In the genomic region with DNA sequence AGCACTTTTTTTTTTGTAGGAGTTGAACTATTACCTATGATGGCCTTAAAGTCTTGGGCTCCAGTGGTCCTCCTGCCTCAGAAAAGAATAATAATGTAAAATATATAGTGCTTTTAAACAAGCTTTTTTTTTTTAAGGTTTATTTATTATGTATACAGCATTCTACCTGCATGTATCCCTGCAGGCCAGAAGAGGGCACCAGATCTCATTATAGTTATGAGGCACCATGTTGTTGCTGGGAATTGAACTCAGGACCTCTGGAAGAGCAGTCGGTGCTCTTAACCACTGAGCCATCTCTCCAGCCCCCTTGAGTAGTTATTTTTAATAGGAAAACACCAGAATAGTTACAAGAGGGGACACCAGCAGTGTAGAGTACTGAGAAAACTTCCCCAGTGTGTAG, we compare ENCODE assay signal across 12 mouse cellular contexts. TPM values are rescaled to one million over a fixed set of nuclear protein-coding genes. Genes with fewer than 3 reads are reported as not detected.
DNase-seq lines count a peak whose midpoint lies in the region; ATAC-seq and TF ChIP-seq lines count a peak whose summit lies in the region.
"Had no signal": no experiment of that assay in that cellular context is flagged by ENCODE, and none has a peak within 500 bp of the region (broad histone marks: within the 10 kb centered on the region; RNA-seq: fewer than 3 reads in every experiment).

No protein-coding gene starts in this region.

- H3K27me3 ChIP-seq in kidney, postnatal 0 days (ENCODE audit: insufficient read depth, low read length), result no peaks in the 10 kb centered on the region
- no peaks in the 10 kb centered on the region for H3K27me3 ChIP-seq in hindbrain, embryonic 13.5 days
- H3K27me3 ChIP-seq: neural tube, embryonic 12.5 days; stomach, embryonic 15.5 days had no signal

- peak; percentile 62 for TF ChIP-seq CTCF in kidney, postnatal 0 days (IDR thresholded peaks at IDR 0.05; ENCODE audit: low read depth)

- no peak overlapping the region for H3K27ac ChIP-seq in kidney, postnatal 0 days
- peak overlapping the region; percentile 44 for H3K27ac ChIP-seq in hindbrain, embryonic 13.5 days
- H3K27ac ChIP-seq: neural tube, embryonic 12.5 days; stomach, embryonic 15.5 days had no signal

- no peak overlapping the region for H3K4me3 ChIP-seq in kidney, postnatal 0 days (replicated peaks; ENCODE audit: low read depth, low read length)
- H3K4me3 ChIP-seq in hindbrain, embryonic 13.5 days, result no peak overlapping the region
- H3K4me3 ChIP-seq: neural tube, embryonic 12.5 days; stomach, embryonic 15.5 days had no signal

- no peak overlapping the region for H3K4me2 ChIP-seq in kidney, postnatal 0 days (ENCODE audit: low read length)
- H3K4me2 ChIP-seq in hindbrain, embryonic 13.5 days, result no peak overlapping the region
- H3K4me2 ChIP-seq: neural tube, embryonic 12.5 days; stomach, embryonic 15.5 days had no signal

- no peaks in the 10 kb centered on the region for H3K9me3 ChIP-seq in kidney, postnatal 0 days (replicated peaks; ENCODE audit: low read length)
- no peaks in the 10 kb centered on the region for H3K9me3 ChIP-seq in hindbrain, embryonic 13.5 days
- H3K9me3 ChIP-seq: neural tube, embryonic 12.5 days; stomach, embryonic 15.5 days had no signal

- no peak overlapping the region for H3K9ac ChIP-seq in kidney, postnatal 0 days (ENCODE audit: low read depth, low read length)
- no peak overlapping the region for H3K9ac ChIP-seq in hindbrain, embryonic 13.5 days
- H3K9ac ChIP-seq: neural tube, embryonic 12.5 days; stomach, embryonic 15.5 days had no signal

- no peak for ATAC-seq in kidney, postnatal 0 days (replicated peaks; ENCODE audit: low FRiP score, low read depth)
- no peak for ATAC-seq in hindbrain, embryonic 13.5 days (ENCODE audit: low FRiP score)

- DNase-seq in kidney, postnatal 0 days (ENCODE audit: low spot score), result no peak
- no peak for DNase-seq in kidney, postnatal 4 days
- peak; percentile 46 for DNase-seq in thymus, postnatal 4 days
- DNase-seq in thymus, adult 18-20 months, result no peak
- DNase-seq in right cerebral cortex, postnatal 25 days, result no peak
- DNase-seq in frontal cortex, postnatal 25 days (ENCODE audit: low spot score in 2 of 2), result no peak
- DNase-seq: cerebellum, adult 9-10 months; kidney, postnatal 10 days had no signal

- no peaks in the 10 kb centered on the region for H3K36me3 ChIP-seq in kidney, postnatal 0 days (ENCODE audit: insufficient read depth, low read length)
- H3K36me3 ChIP-seq in hindbrain, embryonic 13.5 days, result no peaks in the 10 kb centered on the region
- H3K36me3 ChIP-seq: neural tube, embryonic 12.5 days; stomach, embryonic 15.5 days had no signal

- H3K4me1 ChIP-seq in kidney, postnatal 0 days (replicated peaks; ENCODE audit: insufficient read depth, low read length), result 0 out of 2 replicates have a peak, but pooled peaks cover 4% of the 10 kb centered on the region
- peaks cover 51% of the 10 kb centered on the region for H3K4me1 ChIP-seq in hindbrain, embryonic 13.5 days (replicated peaks)
- H3K4me1 ChIP-seq: stomach, embryonic 15.5 days had no signal

- 85% methylated on average over 1 of the region's 1 CpGs for WGBS in kidney, postnatal 0 days
- WGBS in hindbrain, embryonic 13.5 days, result 85% methylated on average over 1 of the region's 1 CpGs

RNA-seq across cellular contexts. Expression of a gene that starts 41.3 kb away (rescaled TPM):
- 0.08 and 0.17 TPM in 2 replicates for polyA plus RNA-seq in kidney, postnatal 0 days (2015; fragmentation: Nextera tagmentation; extraction: Ambion mirVana)
- polyA plus RNA-seq in hindbrain, embryonic 13.5 days (2015; fragmentation: Nextera tagmentation; extraction: Ambion mirVana), result not detected in 2 replicates
- polyA plus RNA-seq: embryonic facial prominence, embryonic 11.5 days; neural tube, embryonic 12.5 days had no signal

RNA-seq across cellular contexts. Expression of a gene that starts 41.9 kb away (rescaled TPM):
- 42.3 and 44.6 TPM in 2 replicates for polyA plus RNA-seq in kidney, postnatal 0 days (2015; fragmentation: Nextera tagmentation; extraction: Ambion mirVana)
- 94.7 and 95.1 TPM in 2 replicates for polyA plus RNA-seq in hindbrain, embryonic 13.5 days (2015; fragmentation: Nextera tagmentation; extraction: Ambion mirVana)
